Mouse (Mus musculus) stomach, embryonic 15.5 days (tissue): ENCODE results near the gene Naaa. TPM values are rescaled to one million over a fixed set of nuclear protein-coding genes. Genes with fewer than 3 reads are reported as not detected.

Experiments
- ATAC-seq: fragments of 200-750 bp; cut with Nextera tagmentation; 2 replicates; pipeline ENCODE4 v1.8.0; 2017; ENCODE audit warnings: low read depth, moderate number of reproducible peaks, moderate TSS enrichment; ENCODE audit not compliant: insufficient read depth, low FRiP score
- H3K27ac ChIP-seq: fragments of 300-500 bp; sonication (generic); 2 replicates; pipeline ENCODE4 v1.5.1; 2015; ENCODE audit warnings: mild to moderate bottlenecking, inconsistent platforms
- H3K27me3 ChIP-seq: fragments of 300-500 bp; sonication (generic); replicated peaks from 2 replicates; pipeline ENCODE4 v1.6.1; 2015; ENCODE audit warnings: inconsistent platforms
- H3K36me3 ChIP-seq: fragments of 300-500 bp; sonication (generic); 2 replicates; pipeline ENCODE4 v1.6.1; 2015; ENCODE audit warnings: inconsistent platforms
- H3K4me1 ChIP-seq: fragments of 300-500 bp; sonication (generic); 2 replicates; pipeline ENCODE4 v1.6.1; 2015; ENCODE audit warnings: inconsistent platforms
- H3K4me2 ChIP-seq: fragments of 300-500 bp; sonication (generic); 2 replicates; pipeline ENCODE4 v1.6.1; 2015; ENCODE audit warnings: mild to moderate bottlenecking, inconsistent platforms
- H3K4me3 ChIP-seq: fragments of 300-500 bp; sonication (generic); replicated peaks from 2 replicates; pipeline ENCODE4 v1.5.1; 2015; ENCODE audit warnings: inconsistent platforms
- H3K9ac ChIP-seq: fragments of 300-500 bp; sonication (generic); 2 replicates; pipeline ENCODE4 v1.6.1; 2015; ENCODE audit warnings: inconsistent platforms
- H3K9me3 ChIP-seq: fragments of 300-500 bp; sonication (generic); 2 replicates; pipeline ENCODE4 v1.6.1; 2016; ENCODE audit warnings: inconsistent platforms
- WGBS: fragments of 180-500 bp; shearing (Covaris S2); methylation state at CpG from one replicate; pipeline ENCODE4 v1.1.7; 2015; 5-methylcytosine and 5-hydroxymethylcytosine counted together
- polyA plus RNA-seq: library from polyadenylated mRNA; unstranded; fragments of >200 nt; fragmentation: Nextera tagmentation; extraction: Ambion mirVana; gene quantifications from 2 replicates; pipeline ENCODE4 v1.2.1, GENCODE M21; 2015

Naaa gene
- polyA plus RNA-seq, 1 experiment from 2014 or later, result 18.4 TPM

GRCm38 (mm10) chr5:92302149-92302840, 24.3 kb upstream of the Naaa start:
- peaks cover 51% of the 10 kb centered on the region for H3K36me3 ChIP-seq
- no peaks in the 10 kb centered on the region for H3K9me3 ChIP-seq
- H3K9ac ChIP-seq, result no peak overlapping the region
- no peaks in the 10 kb centered on the region for H3K4me1 ChIP-seq
- ATAC-seq, result peak; percentile 66; the same call in 1 of the 2 replicates
- H3K4me3 ChIP-seq, result no peak overlapping the region
- H3K27ac ChIP-seq, result no peak overlapping the region
- no peaks in the 10 kb centered on the region for H3K27me3 ChIP-seq
- H3K4me2 ChIP-seq, result no peak overlapping the region
- 77% methylated on average over 13 of the region's 13 CpGs for WGBS

DNA sequence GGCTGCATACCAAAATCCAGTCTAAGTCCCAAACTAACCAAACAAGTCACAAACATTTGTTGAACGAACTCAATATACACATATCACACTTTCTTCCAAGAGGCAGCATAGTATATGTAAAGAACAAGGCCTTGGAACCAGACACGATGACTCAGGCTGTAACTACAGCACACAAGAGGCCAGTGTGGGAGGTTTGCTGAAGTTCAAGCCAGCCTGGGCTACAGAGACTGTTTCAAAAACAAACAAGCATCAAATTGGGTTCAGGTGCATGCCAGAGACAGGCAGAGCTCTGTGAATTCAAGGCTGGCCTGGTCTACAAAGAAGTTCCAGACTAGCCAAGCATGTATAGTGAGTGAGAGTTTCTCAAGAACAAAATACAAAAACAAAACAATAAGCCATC, 16.6 kb upstream of the Naaa start:
- 95% methylated on average over 2 of the region's 2 CpGs for WGBS
- no peak for ATAC-seq
- Histone ChIP-seq H3K27me3 (no peaks in the 10 kb centered on the region), H3K4me1 (no peaks in the 10 kb centered on the region), H3K4me3 (no peak overlapping the region), H3K4me2 (no peak overlapping the region), H3K27ac (no peak overlapping the region), H3K9me3 (no peaks in the 10 kb centered on the region), H3K36me3 (peaks cover 60% of the 10 kb centered on the region), H3K9ac (no peak overlapping the region)

DNA sequence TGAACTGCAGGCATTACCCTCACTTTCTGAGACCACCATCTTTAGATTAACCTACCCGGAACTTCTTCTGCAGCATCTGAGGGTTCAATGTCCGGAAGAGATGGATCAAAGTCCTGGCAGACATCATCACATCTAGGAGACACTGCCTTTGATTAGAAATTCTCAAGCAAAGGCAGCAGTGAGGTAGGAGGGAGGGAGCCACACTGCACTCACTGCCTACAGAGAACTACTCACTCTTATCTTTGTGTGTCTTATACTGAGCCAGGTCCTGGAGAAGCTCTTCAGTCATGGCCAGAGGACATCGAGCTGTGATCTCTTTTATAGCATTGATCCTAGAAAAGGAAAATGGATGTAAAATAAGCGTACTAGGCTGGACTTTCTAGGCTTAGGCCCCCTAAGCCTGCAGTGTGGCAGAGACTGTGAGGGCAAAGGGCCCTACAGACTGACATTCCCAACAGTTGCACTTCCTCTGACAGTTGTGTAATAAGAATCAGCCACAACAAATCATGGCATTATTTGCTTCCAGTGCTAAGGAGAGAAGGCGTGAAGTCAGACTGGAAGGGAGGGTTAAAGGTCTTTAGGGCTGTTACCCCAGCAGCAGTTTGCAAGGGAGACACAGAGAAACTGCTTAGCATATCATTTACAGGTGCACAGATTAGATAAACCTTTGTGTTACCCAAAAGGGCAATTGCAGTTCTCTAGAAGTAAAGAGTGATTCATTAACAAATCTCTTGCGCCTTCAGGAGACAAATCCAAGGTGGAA, 13.9 kb upstream of the Naaa start:
- Histone ChIP-seq H3K27ac (no peak overlapping the region; the same call in 1 of the 2 replicates), H3K9me3 (no peaks in the 10 kb centered on the region), H3K36me3 (peaks cover 63% of the 10 kb centered on the region), H3K9ac (no peak overlapping the region), H3K4me3 (no peak overlapping the region), H3K4me2 (no peak overlapping the region), H3K4me1 (no peaks in the 10 kb centered on the region), H3K27me3 (no peaks in the 10 kb centered on the region)
- WGBS, result 77% methylated on average over 6 of the region's 6 CpGs
- peak; percentile 61; the same call in 1 of the 2 replicates for ATAC-seq

- 80% methylated on average over 6 of the region's 6 CpGs for WGBS
- H3K36me3 ChIP-seq, result peaks cover 55% of the 10 kb centered on the region
- no peak overlapping the region for H3K9ac ChIP-seq
- no peaks in the 10 kb centered on the region for H3K27me3 ChIP-seq
- no peak overlapping the region for H3K4me3 ChIP-seq
- no peak for ATAC-seq
- H3K4me1 ChIP-seq, result no peaks in the 10 kb centered on the region
- H3K9me3 ChIP-seq, result no peaks in the 10 kb centered on the region
- no peak overlapping the region for H3K4me2 ChIP-seq
- no peak overlapping the region for H3K27ac ChIP-seq
Measured at GRCm38 (mm10) chr5:92287840-92288239, 9.9 kb upstream of the Naaa start.

DNA sequence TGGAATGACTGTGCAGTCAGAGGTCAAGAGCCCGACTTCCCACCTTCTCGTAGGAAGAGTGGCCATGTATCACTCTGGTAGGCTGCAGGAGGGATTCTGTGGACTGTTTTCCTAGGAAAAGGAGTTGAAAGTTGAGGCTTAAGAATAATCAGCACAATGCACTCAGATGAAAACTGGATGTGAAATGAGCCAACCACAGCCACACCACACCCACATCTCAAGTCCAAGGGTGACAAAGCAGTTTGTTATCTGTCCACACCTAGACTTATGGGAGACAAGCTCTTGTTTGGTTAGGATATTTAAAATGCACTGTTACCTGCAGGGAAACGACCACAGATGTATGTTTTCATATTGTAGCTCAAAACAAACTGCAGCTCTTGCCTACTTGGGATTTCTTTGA, 5.1 kb upstream of the Naaa start:
- Histone ChIP-seq H3K9me3 (no peaks in the 10 kb centered on the region), H3K27me3 (no peaks in the 10 kb centered on the region), H3K36me3 (peaks cover 18% of the 10 kb centered on the region), H3K9ac (no peak overlapping the region), H3K4me3 (no peak overlapping the region), H3K27ac (peak overlapping the region; percentile 28; the same call in 1 of the 2 replicates), H3K4me2 (no peak overlapping the region), H3K4me1 (peaks cover 8% of the 10 kb centered on the region; the same call in 1 of the 2 replicates)
- no peak for ATAC-seq
- 43% methylated on average over 3 of the region's 3 CpGs for whole genome bisulfite sequencing

DNA sequence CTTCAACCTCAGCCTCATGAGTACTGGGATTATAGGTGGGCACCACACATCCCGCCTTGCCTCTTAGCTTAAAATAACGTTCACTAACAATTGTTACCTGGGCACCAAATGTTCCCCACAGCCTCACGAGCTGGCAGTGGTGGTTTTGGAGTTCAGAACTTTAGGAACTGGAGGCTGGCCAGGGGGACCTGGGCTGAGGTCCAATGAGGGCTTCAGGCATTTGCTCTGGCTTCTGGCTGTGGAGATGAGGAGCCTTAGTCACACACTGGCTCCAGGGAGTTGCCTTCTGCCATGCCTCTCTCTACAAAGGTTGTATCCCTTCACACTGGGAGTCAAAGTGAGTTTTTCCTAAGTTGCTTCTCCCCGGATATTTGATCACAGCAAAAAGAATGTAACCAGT, 4.6 kb upstream of the Naaa start:
- Histone ChIP-seq H3K27ac (peak overlapping the region; percentile 28; the same call in 1 of the 2 replicates), H3K4me2 (no peak overlapping the region), H3K9ac (no peak overlapping the region), H3K27me3 (no peaks in the 10 kb centered on the region), H3K36me3 (peaks cover 14% of the 10 kb centered on the region), H3K4me1 (peaks cover 8% of the 10 kb centered on the region; the same call in 1 of the 2 replicates), H3K4me3 (no peak overlapping the region), H3K9me3 (no peaks in the 10 kb centered on the region)
- 69% methylated on average over 4 of the region's 4 CpGs for WGBS
- no peak for ATAC-seq

- Histone ChIP-seq H3K4me3 (no peak overlapping the region), H3K9ac (no peak overlapping the region), H3K4me1 (peaks cover 8% of the 10 kb centered on the region; the same call in 1 of the 2 replicates), H3K27ac (0 out of 2 replicates have a peak overlapping the region, but pooled peaks have one; percentile 51), H3K27me3 (no peaks in the 10 kb centered on the region), H3K9me3 (no peaks in the 10 kb centered on the region), H3K36me3 (no peaks in the 10 kb centered on the region), H3K4me2 (0 out of 2 replicates have a peak overlapping the region, but pooled peaks have one; percentile 90)
- WGBS, result 72% methylated on average over 10 of the region's 10 CpGs
- no peak for ATAC-seq
Measured at GRCm38 (mm10) chr5:92278942-92279537, 1.1 kb upstream of the Naaa start.

DNA sequence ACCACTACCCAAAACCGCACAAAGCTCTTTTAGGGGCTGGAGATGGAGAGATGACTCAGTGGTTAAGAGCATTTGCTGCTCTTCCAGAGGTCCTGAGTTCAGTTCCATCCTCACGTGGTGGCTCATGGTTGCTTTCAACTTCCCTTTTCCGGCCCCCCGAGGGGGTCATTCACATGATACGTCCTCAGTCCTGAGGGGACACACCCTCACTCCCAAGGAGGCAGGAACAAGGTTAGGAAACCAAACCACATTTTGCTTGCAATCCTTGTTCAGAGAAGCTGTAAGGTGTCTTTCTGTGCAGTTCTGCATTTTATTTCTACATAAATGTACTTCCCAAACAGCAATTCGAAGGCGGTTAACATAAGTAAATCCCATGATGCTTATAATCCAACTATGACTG, 7.5 kb downstream of the Naaa start:
- ATAC-seq, result no peak
- no peaks in the 10 kb centered on the region for H3K9me3 ChIP-seq
- no peaks in the 10 kb centered on the region for H3K36me3 ChIP-seq
- no peak overlapping the region for H3K9ac ChIP-seq
- H3K4me3 ChIP-seq, result no peak overlapping the region
- no peak overlapping the region for H3K27ac ChIP-seq
- no peak overlapping the region for H3K4me2 ChIP-seq
- H3K27me3 ChIP-seq, result no peaks in the 10 kb centered on the region
- WGBS, result 79% methylated on average over 7 of the region's 7 CpGs
- no peaks in the 10 kb centered on the region for H3K4me1 ChIP-seq

- ATAC-seq, result peak; percentile 50; the same call in 1 of the 2 replicates
- 51% methylated on average over 4 of the region's 4 CpGs for WGBS
Measured at GRCm38 (mm10) chr5:92263761-92264359, 14.1 kb downstream of the Naaa start.

GRCm38 (mm10) chr5:92262646-92263045, 15.3 kb downstream of the Naaa start:
- no peak overlapping the region for H3K4me2 ChIP-seq
- 82% methylated on average over 8 of the region's 8 CpGs for WGBS

More at GRCm38 (mm10) chr5:92263761-92264359, 14.1 kb downstream of the Naaa start:
- Histone ChIP-seq H3K27ac (no peak overlapping the region), H3K4me1 (0 out of 2 replicates have a peak, but pooled peaks cover 10% of the 10 kb centered on the region), H3K27me3 (no peaks in the 10 kb centered on the region), H3K9me3 (no peaks in the 10 kb centered on the region), H3K9ac (no peak overlapping the region), H3K4me2 (no peak overlapping the region), H3K4me3 (no peak overlapping the region), H3K36me3 (no peaks in the 10 kb centered on the region)

GRCm38 (mm10) chr5:92256218-92256617, 21.8 kb downstream of the Naaa start, which contains the start of gene Ppef2:
Gene Ppef2, minus strand, starts transcription at chr5:92256278.
- ATAC-seq, result no peak
- WGBS, result 26% methylated on average over 6 of the region's 6 CpGs
- no peaks in the 10 kb centered on the region for H3K4me1 ChIP-seq
- no peaks in the 10 kb centered on the region for H3K27me3 ChIP-seq
- no peak within 1 kb of the TSS for H3K4me2 ChIP-seq
- H3K36me3 ChIP-seq, result no peaks in the 10 kb centered on the region
- no peak within 1 kb of the TSS for H3K9ac ChIP-seq
- H3K27ac ChIP-seq, result no peak within 1 kb of the TSS
- H3K9me3 ChIP-seq, result no peaks in the 10 kb centered on the region
- no peak within 1 kb of the TSS for H3K4me3 ChIP-seq

More at GRCm38 (mm10) chr5:92262646-92263045, 15.3 kb downstream of the Naaa start:
- Histone ChIP-seq H3K9ac (no peak overlapping the region), H3K36me3 (no peaks in the 10 kb centered on the region), H3K27ac (no peak overlapping the region), H3K4me1 (0 out of 2 replicates have a peak, but pooled peaks cover 10% of the 10 kb centered on the region), H3K9me3 (no peaks in the 10 kb centered on the region), H3K27me3 (no peaks in the 10 kb centered on the region), H3K4me3 (no peak overlapping the region)
- no peak for ATAC-seq
